Mouse (Mus musculus): ENCODE results near the gene Kdm1b.

DNA sequence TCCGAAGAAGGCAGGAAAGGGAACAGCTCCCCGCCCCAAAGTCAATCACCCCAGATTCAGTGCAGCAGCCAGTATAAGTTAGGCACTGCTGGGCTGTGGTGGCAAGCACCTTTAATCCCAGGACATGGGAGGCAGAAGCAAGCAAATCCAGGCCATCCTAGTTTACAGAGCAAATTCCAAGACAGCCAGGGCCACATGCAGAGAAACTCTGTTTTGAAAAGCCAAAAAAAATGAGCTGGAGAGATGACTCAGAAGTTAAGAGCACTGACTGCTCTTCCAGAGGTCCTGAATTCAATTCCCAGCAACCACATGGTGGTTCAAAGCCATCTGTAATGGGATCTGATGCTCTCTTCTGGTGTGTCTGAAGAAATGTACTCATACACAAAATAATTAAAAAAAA is 50.5 kb downstream of the Kdm1b start:
- TF ChIP-seq CTCF (conservative IDR thresholded peaks at IDR 0.05; ENCODE audit: insufficient read depth, insufficient read length, low read depth, low read length) (no peak), POLR2A (IDR thresholded peaks at IDR 0.05; ENCODE audit: low read depth, low read length) (no peak)
